Mouse (Mus musculus) T-helper 1 cell (primary cell): ENCODE results near the gene Pqbp1.
"Not testable (repeated sequence)": the region's sequence is repeated elsewhere in the genome, so short reads cannot be mapped to it uniquely, and the experiment has no call there.

ENCODE experiments used
- in situ Hi-C: fragments of 300-600 bp; cut with MboI, MseI; formaldehyde crosslinking; loops from one replicate; pipeline ENCODE4 v1.15.1; 2025; ENCODE audit warnings: high pct_unique_total_duplicates

Gene Pqbp1

DNA sequence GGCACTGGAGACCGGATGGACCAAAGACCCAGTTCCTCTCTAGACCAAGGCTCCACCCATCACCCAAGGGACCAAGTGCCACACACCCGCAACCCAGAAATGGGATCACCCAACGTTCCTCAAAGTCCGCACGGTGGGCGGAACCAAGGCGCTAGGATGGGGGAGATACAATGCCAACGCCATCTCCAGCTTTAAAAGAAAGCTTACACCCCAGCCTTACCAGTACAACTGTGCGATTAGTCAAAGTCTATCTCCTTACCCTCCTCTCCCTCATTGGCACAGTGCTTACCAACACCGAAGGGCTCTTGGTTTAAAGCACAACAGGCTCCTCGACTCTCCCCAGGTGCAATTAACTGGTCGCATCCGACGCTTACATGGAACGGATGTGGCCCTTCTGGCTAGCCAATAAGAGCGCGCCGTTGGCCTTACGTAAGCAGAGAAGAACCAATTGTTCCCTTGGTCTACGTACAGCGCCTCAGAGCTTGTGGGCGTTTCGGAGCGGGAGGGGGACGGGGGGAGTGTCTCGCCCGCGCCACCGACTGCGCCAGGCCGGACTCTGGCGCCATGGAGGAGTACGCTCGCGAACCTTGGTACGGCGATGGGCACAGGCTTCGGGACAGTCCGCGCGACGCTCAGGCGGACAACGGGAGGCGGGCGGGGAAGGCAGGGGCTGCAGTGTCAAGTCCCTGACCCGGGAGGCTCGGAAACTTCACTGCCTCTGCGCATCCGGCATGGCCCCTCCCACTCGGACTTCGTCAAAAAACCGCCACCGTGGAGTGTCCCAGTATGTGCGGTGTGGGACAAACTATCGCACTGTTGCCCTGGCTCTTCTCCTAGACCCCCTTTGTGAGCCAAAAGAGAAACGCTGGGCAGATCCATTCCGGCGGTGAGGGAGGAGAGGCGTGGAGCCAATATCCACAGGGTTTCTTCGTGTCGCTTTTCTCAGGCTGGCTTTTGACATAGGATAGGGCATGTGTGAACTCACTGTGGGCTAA, at the start of gene Pqbp1, which contains the start of gene Timm17b:
TSS of gene Pqbp1 (minus strand) at position 390 of the 995 bp plus-strand sequence.
TSS of gene Timm17b (plus strand) at position 478 of the 995 bp plus-strand sequence.
- in situ Hi-C loops: no loop called here

DNA sequence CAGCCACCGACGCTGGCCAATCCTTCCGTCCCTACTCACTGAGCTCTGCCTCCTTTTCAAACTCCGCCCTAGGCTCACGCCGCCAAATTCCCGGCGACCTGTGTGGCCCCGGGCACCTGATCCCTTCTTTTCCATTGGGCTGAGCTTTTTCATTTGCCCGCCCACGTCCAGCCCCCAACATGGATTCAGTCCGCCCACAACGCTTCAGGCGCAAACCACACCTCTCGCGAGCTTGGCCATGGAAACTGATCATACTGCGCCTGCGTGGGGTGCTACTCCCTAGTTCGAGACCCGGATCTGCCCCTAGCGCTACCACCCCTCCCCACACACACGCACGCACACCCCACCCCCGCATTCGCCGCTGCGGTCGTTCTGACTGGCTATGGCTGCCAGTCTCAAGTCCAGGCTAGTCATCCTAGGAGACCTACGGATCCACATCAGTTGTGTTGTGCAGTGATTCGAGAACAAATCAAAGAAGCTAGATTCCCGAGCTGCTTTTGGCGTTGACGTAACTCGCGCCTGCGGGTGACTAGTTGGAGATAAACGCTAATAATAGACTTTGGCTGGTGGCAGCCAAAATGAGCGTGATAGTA, 48.9 kb upstream of the Pqbp1 start:
- in situ Hi-C loops: no loop called here

DNA sequence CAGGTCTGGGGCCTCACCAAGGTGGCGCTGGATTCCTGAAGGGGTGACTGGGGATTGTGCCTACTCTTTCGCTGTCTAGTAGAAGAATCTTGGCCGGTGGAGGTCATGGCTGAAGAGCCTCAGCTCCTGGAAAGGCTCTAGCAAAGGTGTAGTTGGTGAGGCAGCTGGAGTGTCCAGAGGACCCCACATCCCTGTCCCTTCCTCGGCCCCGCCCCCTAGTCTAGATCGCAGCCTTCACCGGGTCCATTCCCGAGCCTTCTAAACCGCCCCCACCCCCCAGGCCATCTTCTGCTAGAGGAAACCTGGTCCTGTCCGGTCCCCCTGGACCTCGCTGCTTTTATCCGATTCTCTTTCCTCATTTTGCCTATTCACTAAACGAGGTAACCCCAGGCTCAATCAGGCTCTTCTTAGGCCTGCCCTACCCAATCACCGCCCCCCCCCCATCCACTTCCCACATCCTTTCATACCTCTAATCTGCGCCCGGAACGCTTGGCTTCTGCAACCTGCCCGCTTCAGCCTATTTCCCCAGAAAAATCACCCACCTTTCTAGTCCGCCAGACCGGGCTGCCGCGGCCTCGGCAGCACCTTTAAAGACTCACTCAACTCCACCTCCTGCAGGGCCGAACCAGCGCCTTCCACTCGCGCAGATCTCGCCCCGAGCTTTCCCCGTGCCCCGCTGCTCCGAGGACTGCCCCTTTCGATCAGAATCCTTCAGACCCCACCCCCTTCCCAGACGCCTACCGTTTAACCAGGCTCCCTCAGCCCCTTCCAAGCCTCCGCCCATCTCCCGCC, 48.2 kb upstream of the Pqbp1 start, which contains the start of gene Hdac6:
TSS of gene Hdac6 (minus strand) at position 782 of the 792 bp plus-strand sequence.
- in situ Hi-C loops: no loop called here

DNA sequence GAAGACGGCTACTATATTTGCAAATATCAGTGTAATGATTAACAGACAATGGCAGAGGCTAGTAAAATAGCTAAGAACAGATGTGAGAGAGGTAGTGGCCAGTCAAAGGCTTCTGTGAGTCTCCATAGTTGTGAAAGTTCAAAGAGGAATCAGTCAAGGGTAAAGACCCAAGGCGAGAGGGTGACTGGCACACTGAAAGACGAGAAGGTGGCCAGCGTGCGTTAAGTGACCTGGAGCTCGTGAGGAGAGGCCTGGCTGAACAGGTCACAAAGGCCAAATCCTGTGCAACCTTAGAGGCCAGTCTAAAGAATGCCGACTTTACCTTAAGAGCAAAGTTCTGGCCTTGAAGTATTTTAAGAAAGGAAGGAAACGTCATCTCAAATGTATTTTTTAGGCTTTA, 46.5 kb upstream of the Pqbp1 start:
- in situ Hi-C loops: no loop called here

DNA sequence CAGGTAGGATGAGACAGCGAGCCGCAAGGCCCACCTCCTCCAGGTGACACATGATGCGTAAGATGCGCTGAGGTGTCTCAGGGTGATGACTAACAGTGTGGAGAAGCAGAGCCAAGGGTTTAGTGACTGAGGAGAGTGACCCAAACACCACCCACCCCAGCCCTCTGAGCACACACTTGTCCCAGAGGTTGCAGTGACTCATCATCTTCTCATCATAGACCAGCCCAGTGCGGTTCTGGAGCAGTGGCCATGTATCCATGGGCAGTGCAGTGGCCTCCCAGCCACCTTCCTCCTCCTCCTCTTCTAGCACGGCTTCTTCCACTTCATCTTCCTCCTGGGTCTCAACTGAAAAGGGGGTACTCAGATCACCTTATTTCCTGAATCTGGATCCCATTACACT, 38.6 kb upstream of the Pqbp1 start:
- in situ Hi-C loops: no loop called here

GRCm38 (mm10) chrX:7936874-7937273, 37.8 kb upstream of the Pqbp1 start:
- in situ Hi-C loops: no loop called here

DNA sequence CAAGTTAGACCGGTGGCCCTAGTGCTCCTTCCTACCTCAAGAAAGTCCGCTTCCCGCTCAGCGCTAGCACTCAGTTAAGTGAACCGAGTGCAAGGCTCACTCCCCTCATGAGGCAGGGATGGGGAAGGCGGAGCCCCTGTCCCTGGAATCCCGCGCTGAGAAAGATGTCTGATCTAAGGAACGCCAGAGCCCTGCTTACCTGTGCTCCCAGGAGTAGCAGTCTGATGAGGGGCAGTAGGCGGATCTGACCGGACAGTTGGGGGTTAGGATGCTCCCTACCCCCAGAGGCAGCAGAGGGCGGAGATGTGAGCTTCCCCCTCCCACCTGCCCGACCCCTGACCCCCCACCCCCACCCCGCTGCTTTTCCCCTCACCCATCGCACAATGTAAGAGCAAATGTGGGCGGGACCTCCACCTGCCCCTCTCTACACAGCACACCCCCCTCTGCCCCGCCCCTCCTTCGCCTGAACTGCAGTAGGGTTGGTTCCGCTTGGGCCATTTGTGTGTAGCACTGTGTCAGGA, 29.3 kb upstream of the Pqbp1 start, which contains the start of gene Eras:
TSS of gene Eras (minus strand) at position 338 of the 521 bp plus-strand sequence.
- in situ Hi-C loops: no loop called here

DNA sequence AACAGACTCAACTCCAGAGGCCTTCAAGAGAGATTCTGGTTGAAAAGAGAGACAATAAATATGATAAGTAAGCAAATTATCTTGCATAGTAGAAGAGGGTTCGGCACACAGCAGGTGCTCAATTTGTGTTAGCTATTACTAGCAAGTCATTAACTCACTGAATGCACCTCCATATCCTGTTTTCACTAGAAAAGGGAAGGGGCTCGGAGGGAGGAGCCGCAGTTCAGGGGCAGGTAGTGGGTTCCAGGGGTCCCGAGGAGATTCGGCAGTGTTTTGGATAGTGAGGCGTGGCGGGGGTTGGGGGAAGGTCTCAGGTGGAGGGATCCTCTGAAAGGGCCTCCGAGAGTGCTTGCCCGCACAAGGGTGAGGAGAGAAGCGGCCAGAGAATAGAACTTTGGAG, 28.0 kb upstream of the Pqbp1 start:
- in situ Hi-C loops: no loop called here

DNA sequence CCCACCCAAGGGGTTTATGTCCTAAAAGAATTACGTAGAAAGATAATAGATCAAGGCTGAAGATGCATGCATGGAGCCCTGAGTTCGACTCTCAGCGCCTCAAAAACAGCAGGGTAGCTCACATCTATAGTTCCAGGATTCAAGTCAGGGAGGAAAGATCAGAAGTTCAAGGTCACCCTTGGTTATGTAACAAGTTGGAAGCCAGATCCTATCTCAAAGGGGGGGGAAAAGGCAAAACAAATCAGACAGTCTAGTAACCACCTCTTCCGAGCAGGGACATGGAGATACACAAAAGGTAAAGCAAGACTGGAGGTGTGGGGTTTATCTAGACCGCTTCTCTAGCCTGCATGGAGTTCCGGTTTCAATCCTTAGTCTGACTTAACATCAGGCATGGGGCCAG, 27.2 kb upstream of the Pqbp1 start:
- in situ Hi-C loops: no loop called here

- in situ Hi-C loops: loop anchor here (5.0 kb wide), 1 partner anchor 95 kb away; the partner anchor contains the start of gene Glod5
Observed at GRCm38 (mm10) chrX:7922032-7922431, 23.0 kb upstream of the Pqbp1 start.

- in situ Hi-C loops: loop anchor here (5.0 kb wide), 1 partner anchor 98 kb away; the partner anchor contains the start of gene Glod5
Observed at GRCm38 (mm10) chrX:7919601-7920383, 20.7 kb upstream of the Pqbp1 start, which contains the start of gene Pcsk1n. Pcsk1n (plus strand) TSS chrX:7919822.

GRCm38 (mm10) chrX:7917960-7918359, 18.9 kb upstream of the Pqbp1 start:
- in situ Hi-C loops: not testable (repeated sequence)

GRCm38 (mm10) chrX:7915669-7916068, 16.6 kb upstream of the Pqbp1 start:
- in situ Hi-C loops: not testable (repeated sequence)

GRCm38 (mm10) chrX:7910473-7910872, 11.4 kb upstream of the Pqbp1 start:
- in situ Hi-C loops: no loop called here

GRCm38 (mm10) chrX:7909242-7909641, 10.2 kb upstream of the Pqbp1 start, which contains the start of gene Gm10490:
Gm10490 (plus strand) TSS chrX:7909542.
- in situ Hi-C loops: not testable (repeated sequence)

- in situ Hi-C loops: no loop called here
Observed at GRCm38 (mm10) chrX:7907735-7908134, 8.7 kb upstream of the Pqbp1 start, which contains the start of gene Gm10491. Gm10491 (minus strand) TSS chrX:7907835.

DNA sequence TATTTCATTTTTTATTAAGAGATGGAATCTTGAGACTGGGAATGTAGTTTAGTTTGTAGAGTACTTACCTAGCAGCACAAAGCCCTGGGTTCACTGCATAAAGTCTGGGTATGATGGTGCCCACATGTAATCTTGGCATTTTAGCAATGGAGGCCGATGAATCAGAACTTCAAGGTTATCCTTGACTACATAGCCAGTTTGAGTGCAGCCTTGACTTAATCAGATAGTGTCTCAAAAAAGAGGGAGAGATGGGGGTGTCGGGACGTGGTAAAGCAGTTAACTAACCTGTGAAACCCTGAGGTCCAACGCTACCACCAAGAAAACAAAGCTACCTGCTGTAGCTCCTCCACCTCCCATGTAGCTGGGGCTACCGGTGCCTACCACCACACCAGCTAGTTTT, 5.4 kb upstream of the Pqbp1 start:
- in situ Hi-C loops: no loop called here

DNA sequence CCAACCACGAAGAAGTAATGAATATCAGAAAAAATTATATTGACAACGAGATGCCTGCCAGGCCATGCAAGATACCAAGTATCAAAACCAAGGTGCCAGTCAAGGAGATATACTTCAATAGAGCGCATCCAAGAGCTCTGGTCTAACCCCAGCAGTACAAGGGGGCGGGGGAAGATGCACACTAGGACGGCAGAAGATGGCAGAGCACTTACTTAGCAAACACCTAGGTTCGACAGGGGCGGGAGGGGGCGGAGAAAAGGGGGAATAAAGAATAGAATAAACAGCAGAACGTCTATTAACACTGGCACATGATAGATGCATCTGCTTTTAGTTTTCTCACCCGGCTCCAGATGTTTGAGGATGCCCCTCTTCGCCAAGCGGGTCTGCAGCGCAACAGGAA, 858 bp downstream of the Pqbp1 start:
- in situ Hi-C loops: no loop called here

- in situ Hi-C loops: no loop called here
Observed at GRCm38 (mm10) chrX:7883841-7884567, 15.1 kb downstream of the Pqbp1 start, which contains the start of gene Slc35a2. Slc35a2 (plus strand) TSS chrX:7884028.
